In the genomic region with DNA sequence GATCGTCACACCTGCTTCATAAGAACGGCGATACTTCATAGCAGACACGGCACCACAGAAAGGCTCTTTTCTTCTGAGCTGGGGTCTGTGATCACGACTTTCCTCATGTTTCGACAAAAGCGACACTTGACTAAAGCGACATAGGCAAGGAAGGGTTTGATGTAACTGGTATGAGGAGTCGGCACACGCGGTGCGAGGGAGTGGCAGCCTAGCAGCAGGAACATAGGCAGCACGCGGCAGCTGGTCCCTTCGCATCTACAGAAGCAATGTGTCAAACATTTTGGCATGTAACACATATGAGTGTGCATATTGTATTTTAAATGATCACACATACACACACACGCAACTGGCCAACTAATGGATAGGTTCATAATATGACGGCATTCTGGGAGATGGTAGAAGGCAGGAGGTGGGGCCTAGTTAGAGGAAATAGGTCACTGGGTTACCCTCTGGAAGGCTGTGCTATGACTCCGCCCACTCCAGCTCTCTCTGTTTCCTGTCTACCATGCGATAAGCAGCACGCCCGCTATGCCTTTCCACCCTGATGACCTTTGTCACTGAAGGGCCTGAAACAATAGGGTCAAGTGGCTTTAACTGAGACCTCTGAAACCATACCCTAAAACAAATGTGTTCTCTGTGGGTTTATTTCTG, we compare ENCODE assay signal across 10 mouse cellular contexts.
DNase-seq lines count a peak whose midpoint lies in the region; ATAC-seq and TF ChIP-seq lines count a peak whose summit lies in the region.
"Had no signal": no experiment of that assay in that cellular context is flagged by ENCODE, and none has a peak within 500 bp of the region (broad histone marks: within the 10 kb centered on the region; RNA-seq: fewer than 3 reads in every experiment).

No protein-coding gene starts in this region.

- H3K27me3 ChIP-seq in heart, embryonic 16.5 days (ENCODE audit: control insufficient read depth, insufficient read depth, low read length) = no peaks in the 10 kb centered on the region
- peaks cover 32% of the 10 kb centered on the region for H3K27me3 ChIP-seq in G1E (ENCODE audit: insufficient read depth, low read length)
- no peaks in the 10 kb centered on the region for H3K27me3 ChIP-seq in stomach, embryonic 16.5 days (ENCODE audit: control insufficient read depth, insufficient read depth, low read length)
- no peaks in the 10 kb centered on the region for H3K27me3 ChIP-seq in kidney, embryonic 14.5 days (ENCODE audit: control insufficient read depth, insufficient read depth, low read length)
- H3K27me3 ChIP-seq: Patski had no signal

- ATAC-seq in heart, embryonic 16.5 days (replicated peaks; ENCODE audit: extremely low read depth, insufficient read depth, low FRiP score) = no peak
- ATAC-seq in G1E (ENCODE audit: extremely low read depth, insufficient number of reproducible peaks, low FRiP score, poor library complexity, severe bottlenecking) = peak; percentile 54
- 0 out of 2 replicates have a peak, but pooled peaks have one; percentile 50 for ATAC-seq in stomach, embryonic 16.5 days (ENCODE audit: insufficient read depth, low FRiP score)
- ATAC-seq in kidney, embryonic 14.5 days (ENCODE audit: low FRiP score, low TSS enrichment) = no peak
- ATAC-seq: Patski had no signal

- WGBS in heart, embryonic 16.5 days = 81% methylated on average over 21 of the region's 21 CpGs
- WGBS in stomach, embryonic 16.5 days = 83% methylated on average over 21 of the region's 21 CpGs
- WGBS in kidney, embryonic 14.5 days = 88% methylated on average over 21 of the region's 21 CpGs

- H3K4me3 ChIP-seq in heart, embryonic 16.5 days (ENCODE audit: low read length) = no peak overlapping the region
- H3K4me3 ChIP-seq in G1E (ENCODE audit: low read depth, low read length) = no peak overlapping the region
- no peak overlapping the region for H3K4me3 ChIP-seq in stomach, embryonic 16.5 days (replicated peaks; ENCODE audit: low read length)
- no peak overlapping the region for H3K4me3 ChIP-seq in kidney, embryonic 14.5 days (ENCODE audit: low read length)

- peak overlapping the region; percentile 9; the same call in 1 of the 2 replicates for H3K4me2 ChIP-seq in heart, embryonic 16.5 days (ENCODE audit: low read depth, low read length)
- no peak overlapping the region; the same call in 1 of the 2 replicates for H3K4me2 ChIP-seq in stomach, embryonic 16.5 days (ENCODE audit: low read depth, low read length)
- no peak overlapping the region for H3K4me2 ChIP-seq in kidney, embryonic 14.5 days (replicated peaks; ENCODE audit: low read depth, low read length)

- H3K27ac ChIP-seq in heart, embryonic 16.5 days (ENCODE audit: low read length) = no peak overlapping the region
- H3K27ac ChIP-seq in stomach, embryonic 16.5 days (ENCODE audit: low read length) = no peak overlapping the region
- no peak overlapping the region for H3K27ac ChIP-seq in kidney, embryonic 14.5 days (ENCODE audit: low read depth, low read length)

- H3K9ac ChIP-seq in heart, embryonic 16.5 days (ENCODE audit: low read length) = no peak overlapping the region
- no peak overlapping the region for H3K9ac ChIP-seq in stomach, embryonic 16.5 days (ENCODE audit: low read length)
- H3K9ac ChIP-seq in kidney, embryonic 14.5 days (ENCODE audit: low read depth, low read length) = no peak overlapping the region

- H3K4me1 ChIP-seq in heart, embryonic 16.5 days (ENCODE audit: control insufficient read depth, insufficient read depth, low read length) = peaks cover 5% of the 10 kb centered on the region; the same call in 1 of the 2 replicates
- H3K4me1 ChIP-seq in G1E (ENCODE audit: insufficient read depth, low read depth, low read length) = peaks cover 11% of the 10 kb centered on the region
- no peaks in the 10 kb centered on the region for H3K4me1 ChIP-seq in stomach, embryonic 16.5 days (ENCODE audit: control insufficient read depth, insufficient read depth, low read length)
- no peaks in the 10 kb centered on the region for H3K4me1 ChIP-seq in kidney, embryonic 14.5 days (ENCODE audit: control insufficient read depth, insufficient read depth, low read length)

- intact Hi-C loops in heart, postnatal 10 days (cut with DNase I) = no loop called here
- intact Hi-C loops in left cerebral cortex, postnatal 25 days (cut with DNase I) = no loop called here

- H3K36me3 ChIP-seq in heart, embryonic 16.5 days (ENCODE audit: control insufficient read depth, insufficient read depth) = no peaks in the 10 kb centered on the region
- H3K36me3 ChIP-seq in G1E (replicated peaks) = no peaks in the 10 kb centered on the region
- H3K36me3 ChIP-seq in stomach, embryonic 16.5 days (ENCODE audit: control insufficient read depth, insufficient read depth, low read length) = no peaks in the 10 kb centered on the region
- H3K36me3 ChIP-seq in kidney, embryonic 14.5 days (ENCODE audit: control insufficient read depth, insufficient read depth, low read length) = no peaks in the 10 kb centered on the region

- no peaks in the 10 kb centered on the region for H3K9me3 ChIP-seq in heart, embryonic 16.5 days (replicated peaks; ENCODE audit: control insufficient read depth, low read length)
- H3K9me3 ChIP-seq in G1E (replicated peaks) = no peaks in the 10 kb centered on the region
- H3K9me3 ChIP-seq in stomach, embryonic 16.5 days (replicated peaks; ENCODE audit: control insufficient read depth, low read length) = no peaks in the 10 kb centered on the region
- no peaks in the 10 kb centered on the region for H3K9me3 ChIP-seq in kidney, embryonic 14.5 days (ENCODE audit: control insufficient read depth, low read length)

- TF ChIP-seq CTCF in G1E (IDR thresholded peaks at IDR 0.05; ENCODE audit: low read depth, low read length) = no peak

- DNase-seq in heart, postnatal 10 days = no peak
- DNase-seq in G1E (ENCODE audit: low spot score) = no peak
- peak; percentile 68 for DNase-seq in induced T-regulatory cell, adult 2 months (ENCODE audit: low read depth)
- DNase-seq in left cerebral cortex, postnatal 25 days (ENCODE audit: low spot score in 2 of 2) = no peak
- DNase-seq in right cerebral cortex, postnatal 4 days = no peak
- DNase-seq: kidney, adult 2 months had no signal

Comparison
In these comparisons a context has a peak if more than half of its experiments do, and no peak if none do; other contexts are left out.
1. ATAC-seq: peak in G1E (single experiment) and stomach, embryonic 16.5 days (single experiment); none in heart, embryonic 16.5 days (single experiment) and kidney, embryonic 14.5 days (single experiment).